Mouse (Mus musculus): ENCODE measurements around the gene D630003M21Rik.

D630003M21Rik gene

DNA sequence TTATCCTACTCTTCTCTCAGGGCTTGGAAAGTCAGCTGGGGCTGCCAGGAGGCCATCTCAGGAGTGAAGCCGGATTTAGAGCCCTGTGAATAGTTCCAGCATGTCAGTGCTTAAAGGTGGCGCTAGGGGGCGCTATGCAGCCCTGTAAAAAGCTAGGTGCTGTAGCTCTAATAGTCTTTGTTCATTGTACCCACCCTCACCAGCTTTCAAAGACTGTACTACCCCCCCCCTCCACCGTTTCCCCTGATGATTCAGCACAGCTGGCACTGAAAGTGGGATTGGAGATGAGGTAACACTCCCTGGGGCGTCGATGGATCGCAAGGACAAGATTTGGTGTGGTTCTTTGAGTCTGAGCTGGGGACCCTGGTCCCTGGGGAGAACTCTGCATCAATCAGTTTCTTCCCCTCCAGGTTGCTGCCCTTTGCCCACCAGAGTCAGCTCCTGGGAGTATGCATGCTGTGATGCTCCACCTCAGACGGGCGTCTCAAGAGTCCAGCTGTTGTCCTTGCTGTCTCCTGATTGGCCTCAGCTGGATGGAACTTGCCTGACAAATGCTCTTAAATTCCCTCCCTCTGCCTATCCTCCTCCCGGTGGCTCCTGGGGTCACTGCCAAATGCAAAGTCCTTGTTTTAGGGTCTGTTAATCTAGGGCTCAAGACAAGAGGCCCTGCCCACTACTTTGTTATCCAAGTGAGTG lies 33.9 kb downstream of the D630003M21Rik start:
- DNase-seq (ENCODE audit: low read depth), result peak; percentile 82

DNA sequence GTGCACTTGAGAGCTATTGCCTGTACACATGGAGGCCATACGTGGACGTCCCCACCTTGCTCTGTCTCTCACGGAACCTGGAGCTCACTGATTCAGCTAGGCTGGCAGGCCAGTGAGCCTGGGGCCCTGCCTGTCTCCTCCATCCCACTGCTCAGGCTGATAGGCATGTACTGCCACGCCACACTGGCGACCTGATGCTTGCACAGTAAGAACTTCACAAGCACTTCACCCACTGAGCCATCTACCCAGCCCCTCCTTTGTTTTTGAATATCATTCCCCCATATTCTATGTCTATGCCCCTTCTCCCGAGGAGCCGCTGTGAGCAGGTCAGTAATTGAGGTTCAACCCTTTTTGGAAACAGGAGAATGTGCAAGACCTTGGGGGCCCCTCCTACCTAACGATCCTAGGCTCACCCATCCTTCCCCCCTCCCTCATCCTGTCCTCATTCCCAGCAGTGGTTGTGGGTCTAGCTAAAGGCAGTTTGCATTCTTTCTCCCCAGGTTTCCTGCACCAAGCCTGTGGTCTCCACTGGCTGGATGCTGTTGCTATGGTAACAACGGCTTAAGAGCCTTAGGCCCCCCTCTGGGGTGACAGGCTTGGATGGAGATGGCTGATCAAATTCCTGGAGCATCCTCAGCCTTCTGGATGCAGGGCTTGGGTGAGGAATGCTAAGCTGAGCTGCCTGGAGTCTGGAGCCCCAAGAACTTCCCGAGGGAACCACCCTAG lies 35.2 kb downstream of the D630003M21Rik start:
- DNase-seq (ENCODE audit: low read depth), result no peak

DNA sequence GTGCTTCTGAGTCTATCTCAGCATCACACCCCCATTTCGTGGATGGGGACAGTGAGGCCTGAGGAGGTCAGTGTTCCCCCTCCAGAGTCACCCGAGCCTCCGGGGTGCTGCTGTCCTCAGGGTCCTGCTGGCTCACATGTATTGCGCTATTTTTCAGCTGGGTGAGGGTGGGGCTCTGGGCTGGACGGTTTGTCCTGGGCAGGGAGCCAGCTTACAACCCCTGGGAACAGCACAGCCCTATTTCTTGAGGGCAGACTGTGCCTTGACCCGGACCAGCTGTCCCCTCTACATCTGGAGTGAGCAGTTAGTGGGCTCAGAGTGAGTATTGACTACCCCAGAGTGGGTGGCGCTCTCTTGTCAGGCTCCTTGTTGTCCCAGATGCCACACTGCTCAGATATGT lies 37.9 kb downstream of the D630003M21Rik start:
- peak; percentile 29 for DNase-seq (ENCODE audit: low read depth)

DNA sequence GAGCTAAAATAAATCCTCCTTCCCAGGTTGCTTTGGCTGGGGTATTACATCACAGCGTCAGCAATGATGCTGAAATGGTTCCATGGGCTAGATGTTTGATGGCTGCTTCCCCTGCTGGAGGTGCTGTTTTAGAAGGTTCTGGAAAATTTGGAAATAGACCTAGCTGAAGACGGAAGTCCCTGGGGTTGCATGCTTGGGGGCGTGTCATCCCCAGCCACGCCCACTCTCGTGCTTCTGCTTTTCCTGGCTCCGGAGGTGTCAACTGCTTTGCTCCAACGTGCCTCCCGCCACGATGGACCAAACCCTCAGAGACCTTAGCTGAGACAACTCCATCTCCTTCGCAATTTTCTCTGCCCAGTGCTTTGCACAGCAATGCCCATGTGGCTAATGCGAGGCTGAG lies 39.6 kb downstream of the D630003M21Rik start:
- no peak for DNase-seq (ENCODE audit: low read depth)

DNA sequence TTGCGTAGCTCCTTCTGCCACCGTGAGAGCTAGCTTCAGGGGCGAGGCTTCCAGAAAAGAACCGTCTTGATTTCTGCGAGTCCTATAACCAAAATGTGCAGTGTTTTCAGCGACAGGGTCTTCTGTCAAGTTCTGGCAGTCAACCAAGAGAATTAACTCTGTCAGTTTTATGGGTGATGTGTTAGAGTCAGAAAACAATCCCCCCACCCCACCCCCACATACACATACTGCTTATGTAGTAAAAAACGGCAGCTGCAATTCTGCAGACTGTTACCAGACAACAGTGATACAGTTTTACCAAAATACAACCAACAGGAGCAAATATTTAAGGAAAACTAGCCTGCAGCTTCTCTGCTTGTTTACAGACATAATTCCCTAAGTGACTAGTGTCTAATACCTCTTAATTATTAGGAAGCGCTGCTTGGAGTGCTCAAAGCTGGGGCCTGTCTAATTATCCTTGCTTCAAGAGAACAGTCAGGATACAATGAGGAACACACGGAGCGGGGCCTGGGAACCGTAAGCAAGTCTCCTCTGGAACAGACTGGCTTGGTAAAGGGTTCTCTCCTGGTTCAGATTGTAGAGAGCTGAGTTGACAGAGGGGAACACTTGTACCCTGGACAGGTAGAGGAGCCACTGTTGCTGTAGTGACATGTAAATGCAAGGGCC lies 42.7 kb downstream of the D630003M21Rik start:
- DNase-seq (ENCODE audit: low read depth), result no peak

DNA sequence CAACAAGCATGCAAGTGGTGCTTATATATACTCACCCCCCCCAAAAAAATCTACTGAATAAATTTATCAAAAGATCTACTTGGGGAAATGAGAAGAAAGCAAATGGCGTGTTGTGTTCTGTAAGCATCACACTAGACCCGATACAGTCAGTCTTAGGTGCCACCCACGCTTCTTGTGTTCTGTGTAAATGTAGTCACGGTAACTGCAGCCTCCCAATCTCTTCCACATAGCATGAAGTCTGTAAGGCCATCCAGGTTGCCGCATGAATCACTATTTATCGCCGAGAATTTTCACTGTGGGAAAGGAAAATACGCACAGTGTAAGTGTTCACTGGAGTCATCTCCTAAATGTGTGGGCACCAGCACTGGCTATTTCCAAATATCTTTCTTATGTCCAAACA lies 45.8 kb downstream of the D630003M21Rik start:
- DNase-seq (ENCODE audit: low read depth), result no peak

DNA sequence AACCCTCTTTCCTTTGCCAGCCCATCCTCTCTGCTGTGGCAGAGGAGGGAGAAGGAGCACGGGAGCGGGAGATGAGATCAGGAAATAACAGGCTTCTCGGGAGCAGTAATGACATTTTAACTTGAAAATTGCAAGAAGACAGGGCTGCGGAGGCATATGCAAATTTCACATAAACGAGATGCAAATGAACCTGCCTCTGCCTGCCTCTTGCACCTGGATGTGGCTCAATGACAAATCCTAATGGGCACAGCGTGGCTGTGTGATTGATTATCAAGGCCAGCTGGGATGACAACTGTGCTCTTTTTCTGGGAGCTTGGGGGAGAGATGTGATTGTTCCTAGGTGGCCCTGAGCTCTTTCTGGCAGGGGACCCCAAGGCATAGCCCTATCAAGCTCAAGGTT lies 47.1 kb downstream of the D630003M21Rik start:
- no peak for DNase-seq (ENCODE audit: low read depth)

DNA sequence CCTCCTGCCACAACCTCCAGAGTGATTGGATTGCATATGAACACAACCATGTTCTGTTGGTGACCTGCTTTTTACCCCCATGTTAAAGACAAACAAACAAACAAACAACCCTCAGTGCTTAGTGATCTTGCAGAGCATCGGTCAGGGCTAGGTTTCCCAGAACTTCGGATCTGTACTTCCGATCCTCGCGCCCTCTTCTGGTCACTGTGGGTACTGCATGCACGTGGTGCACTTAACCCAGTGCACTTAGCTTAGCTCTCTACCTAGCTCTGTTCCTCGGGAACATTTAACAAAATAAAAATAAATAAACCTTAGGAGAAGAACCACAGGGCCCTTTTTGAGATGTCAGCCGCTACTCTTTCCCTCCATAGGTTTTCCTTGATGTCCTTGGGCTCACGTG lies 48.2 kb downstream of the D630003M21Rik start:
- DNase-seq (ENCODE audit: low read depth), result peak; percentile 60

DNA sequence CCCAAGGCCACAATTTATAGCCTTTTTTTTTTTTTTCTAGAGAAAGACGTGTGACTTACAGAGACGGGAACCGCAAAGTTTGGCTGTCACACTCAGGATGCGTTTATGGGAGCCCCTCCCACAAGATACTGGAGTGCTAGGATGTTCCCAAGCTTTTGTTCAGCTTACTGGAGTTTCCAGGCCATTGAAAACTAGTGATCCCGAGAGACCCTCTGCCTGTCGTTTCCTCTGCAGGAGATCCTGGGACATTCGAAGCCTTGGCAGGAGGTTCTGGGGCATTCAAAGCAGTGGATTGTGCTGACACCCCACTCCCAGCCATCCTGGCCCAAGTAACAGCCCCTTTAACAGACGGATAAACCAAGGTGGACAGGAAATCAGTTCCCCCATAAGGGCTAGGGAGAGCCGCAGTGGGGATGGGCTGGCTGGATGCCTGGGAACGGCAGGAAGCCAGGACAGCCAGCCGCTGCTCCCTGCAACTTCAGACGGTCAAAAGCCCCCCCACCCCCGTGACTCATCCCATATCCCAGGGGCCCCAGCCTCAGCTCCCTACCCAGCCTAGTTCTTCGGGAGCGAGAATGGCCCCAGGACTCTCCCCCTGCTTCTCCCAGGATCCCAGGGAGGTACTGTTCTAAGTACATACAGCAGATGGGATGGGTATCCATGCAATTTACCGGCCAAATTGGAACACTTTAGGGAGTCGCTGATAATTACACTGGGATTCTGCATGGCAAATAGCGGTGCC lies 49.5 kb downstream of the D630003M21Rik start:
- peak; percentile 70 for DNase-seq (ENCODE audit: low read depth)

DNA sequence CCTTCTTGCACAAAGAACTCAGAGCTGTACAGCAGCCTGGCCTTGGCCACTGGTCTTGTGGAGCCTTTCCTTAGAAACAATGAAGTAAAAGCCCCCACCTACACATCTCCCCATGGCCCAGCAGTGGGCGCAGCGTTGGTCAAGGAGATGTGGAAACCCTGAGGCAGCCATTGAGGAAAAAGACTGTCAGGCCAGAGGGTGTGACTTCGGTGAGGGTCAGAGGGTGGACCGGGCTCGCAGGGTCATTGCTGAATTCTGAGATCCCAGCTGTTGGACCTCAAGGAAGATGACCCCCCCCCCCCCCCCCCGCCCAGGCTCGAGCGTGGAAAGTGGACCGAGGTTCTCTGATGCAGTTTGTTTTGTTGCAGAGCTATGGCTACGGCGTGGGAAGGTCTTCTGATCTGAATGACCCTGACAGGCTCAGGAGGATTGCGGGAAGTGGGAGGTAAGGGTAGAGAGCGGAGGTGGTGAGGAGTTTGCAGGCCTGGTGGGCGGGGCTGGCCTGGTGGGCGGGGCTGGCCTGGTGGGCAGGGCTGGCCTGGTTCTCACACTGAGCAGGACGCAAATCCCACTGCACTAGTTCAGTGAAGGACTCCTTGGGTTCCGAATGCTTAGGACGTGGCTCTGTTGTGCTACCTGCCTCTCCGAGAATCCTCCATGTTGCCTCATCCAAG lies 50.2 kb downstream of the D630003M21Rik start:
- DNase-seq (ENCODE audit: low read depth), result no peak

DNA sequence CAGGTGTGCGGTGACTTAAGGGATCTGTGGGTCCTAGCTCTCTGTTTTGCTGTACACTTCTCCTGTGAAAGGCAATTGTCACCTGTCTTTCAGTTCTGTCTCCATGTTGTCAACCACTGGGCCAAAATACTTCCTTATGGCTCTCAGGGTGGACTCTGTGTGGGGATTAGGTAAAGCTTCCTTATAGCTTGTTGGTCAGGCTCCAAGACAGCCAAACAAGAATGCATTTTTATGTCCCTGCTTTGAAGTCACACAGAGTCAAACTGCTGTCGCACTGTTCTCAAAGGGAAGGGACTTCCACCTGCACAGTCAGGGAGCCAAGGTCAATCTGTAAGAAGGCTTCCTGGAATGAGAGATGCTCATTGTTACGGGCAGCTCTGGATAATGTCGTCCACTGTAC lies 50.9 kb downstream of the D630003M21Rik start:
- no peak for DNase-seq (ENCODE audit: low read depth)

DNA sequence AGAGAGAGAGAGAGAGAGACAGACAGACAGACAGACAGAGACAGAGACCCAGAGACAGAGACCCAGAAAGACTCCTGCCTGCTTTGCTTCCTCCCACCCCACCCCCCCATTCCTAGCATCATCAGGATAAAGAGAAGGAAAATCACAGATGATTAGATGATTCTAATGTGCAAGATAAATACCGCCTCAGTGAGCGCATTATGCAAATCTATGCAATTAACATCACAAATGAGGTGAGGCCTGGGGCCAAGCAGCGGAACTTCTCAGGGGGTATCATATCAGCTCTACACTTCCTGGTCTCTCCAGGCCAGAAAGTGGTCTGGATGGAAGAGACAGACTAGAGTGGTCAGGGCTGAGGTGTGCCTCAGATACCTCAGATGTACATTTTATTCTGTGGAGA lies 51.4 kb downstream of the D630003M21Rik start:
- no peak for DNase-seq (ENCODE audit: low read depth)

DNA sequence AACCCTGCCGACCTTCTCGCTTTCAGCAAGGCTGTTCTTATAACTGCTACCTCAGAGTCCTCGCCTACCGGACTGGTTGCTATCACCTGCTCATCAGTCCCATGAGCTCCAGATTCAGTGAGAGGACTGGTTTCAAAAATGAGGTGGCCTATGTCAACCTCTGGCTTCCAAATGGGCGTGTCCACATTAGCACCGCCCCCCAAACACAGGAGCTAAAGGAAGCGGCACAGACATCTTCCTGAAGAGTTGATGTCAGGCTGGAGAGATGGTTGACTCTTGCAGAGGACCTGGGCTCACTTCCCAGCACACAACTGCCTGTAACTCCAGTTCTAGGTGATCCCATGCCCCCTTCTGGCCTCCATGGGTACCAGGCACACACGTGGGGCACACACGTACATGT lies 52.3 kb downstream of the D630003M21Rik start:
- DNase-seq (ENCODE audit: low read depth), result no peak

DNA sequence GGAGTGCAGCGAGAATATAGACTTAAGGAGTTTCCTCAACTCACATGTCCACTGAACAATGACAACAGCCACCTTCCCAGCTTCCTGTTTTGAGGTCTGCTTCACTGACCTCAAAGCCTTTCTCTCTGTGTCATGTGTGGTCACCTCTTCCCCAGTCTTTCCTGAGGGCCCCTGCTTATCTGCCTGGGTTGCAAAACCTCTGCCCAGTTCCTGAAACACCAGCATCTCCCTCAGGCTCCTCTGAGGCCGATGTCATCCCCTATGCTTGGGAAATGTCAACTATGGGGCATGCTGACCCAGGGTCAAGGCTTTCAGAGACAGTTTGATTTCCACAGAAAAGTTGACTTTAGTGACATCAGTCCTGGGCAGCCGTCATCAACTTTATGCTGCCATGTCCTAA lies 53.6 kb downstream of the D630003M21Rik start:
- DNase-seq (ENCODE audit: low read depth), result no peak

DNA sequence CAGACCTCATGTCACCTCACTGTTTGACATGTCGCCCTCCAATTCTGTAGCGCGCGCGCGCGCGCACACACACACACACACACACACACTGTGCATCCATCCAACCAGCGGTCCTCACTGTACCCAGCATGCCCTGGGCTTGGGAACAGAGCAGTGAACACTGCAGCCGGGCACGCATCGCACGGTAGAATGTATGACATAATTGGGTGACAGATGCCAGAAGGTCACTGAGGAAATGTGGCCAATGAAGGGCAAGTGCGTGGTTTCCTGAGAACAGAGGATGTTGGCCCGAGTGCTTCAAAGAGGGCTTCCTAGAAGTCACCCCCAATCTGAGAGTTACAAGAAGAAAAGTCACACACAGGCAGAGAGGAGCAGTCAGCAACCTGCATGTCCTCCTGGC lies 54.1 kb downstream of the D630003M21Rik start:
- DNase-seq (ENCODE audit: low read depth), result no peak

DNA sequence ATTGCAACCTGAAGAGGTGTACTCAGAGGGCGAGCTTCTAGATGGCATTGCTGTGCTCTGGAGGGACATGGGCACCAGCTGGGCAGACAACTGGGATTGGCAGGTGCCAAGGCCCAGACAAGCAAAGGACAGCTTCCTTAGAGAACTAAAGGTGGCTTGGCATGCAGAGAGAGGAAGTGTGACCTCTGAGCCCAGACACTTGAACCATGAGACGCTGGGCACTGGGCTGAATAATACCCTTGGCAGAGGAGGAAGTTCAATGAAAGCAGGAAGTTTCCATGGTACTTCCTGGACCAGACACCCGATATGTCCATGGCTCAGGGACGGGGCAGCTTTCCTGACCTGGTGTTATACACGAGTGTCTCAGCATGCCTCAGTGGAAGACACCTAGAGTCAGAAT lies 54.6 kb downstream of the D630003M21Rik start:
- no peak for DNase-seq (ENCODE audit: low read depth)

DNA sequence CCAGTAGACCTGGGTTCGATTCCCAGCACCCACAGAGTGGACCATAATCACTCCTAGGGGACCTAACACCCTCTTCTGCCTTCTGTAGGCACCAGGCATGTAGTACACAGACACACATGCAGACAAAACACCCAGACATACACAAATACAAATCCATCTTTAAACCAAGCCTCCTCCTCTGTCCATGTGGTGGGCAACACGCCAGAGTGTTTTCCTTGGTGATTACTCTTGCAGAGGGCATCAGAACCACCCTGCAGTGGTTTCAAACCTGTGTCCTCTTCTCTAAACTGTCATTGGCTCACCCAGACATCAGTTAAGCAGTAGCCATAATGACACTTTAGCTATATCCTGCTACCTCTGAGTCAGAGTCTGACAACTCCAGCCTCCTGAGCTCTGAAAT lies 58.6 kb downstream of the D630003M21Rik start:
- no peak for DNase-seq (ENCODE audit: low read depth)

DNA sequence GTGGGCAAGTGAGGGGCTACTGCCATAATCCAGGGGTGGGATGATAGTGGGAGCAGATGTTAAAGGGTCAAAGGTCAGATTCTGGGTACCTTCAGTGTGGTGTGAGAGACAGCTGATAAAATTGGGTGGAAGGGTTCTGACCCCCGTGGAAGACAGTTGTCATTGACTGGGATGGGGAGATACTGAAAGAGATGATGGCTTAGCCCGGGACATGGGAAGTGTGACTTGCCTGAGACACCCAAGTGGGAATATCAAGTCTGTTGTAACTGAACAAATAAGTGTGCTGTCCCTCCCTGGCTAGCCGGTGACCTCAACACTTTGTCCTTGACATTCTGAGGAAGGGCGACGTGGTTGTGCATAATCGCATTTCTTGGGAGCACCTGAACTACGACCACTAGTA lies 59.3 kb downstream of the D630003M21Rik start:
- no peak for DNase-seq (ENCODE audit: low read depth)

DNA sequence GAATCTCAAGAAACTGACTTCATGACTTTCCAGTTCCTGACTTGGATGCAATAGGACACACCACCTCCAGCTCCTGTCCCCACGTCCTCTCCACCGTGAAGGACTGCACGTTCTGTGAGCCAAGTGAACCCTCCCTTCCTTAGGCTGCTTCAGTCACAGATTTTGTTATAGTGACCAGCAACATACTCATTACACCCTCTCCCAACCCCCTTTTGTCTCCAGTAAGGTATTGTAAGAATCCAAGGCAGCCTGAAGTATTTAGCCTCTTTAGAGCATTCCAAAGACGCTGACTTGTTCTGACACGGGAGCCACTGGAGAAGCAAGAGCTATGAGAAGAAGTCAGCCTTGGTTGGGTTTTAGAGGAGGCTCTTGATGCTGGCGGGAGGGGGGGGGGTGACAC lies 59.7 kb downstream of the D630003M21Rik start:
- DNase-seq (ENCODE audit: low read depth), result peak; percentile 49

DNA sequence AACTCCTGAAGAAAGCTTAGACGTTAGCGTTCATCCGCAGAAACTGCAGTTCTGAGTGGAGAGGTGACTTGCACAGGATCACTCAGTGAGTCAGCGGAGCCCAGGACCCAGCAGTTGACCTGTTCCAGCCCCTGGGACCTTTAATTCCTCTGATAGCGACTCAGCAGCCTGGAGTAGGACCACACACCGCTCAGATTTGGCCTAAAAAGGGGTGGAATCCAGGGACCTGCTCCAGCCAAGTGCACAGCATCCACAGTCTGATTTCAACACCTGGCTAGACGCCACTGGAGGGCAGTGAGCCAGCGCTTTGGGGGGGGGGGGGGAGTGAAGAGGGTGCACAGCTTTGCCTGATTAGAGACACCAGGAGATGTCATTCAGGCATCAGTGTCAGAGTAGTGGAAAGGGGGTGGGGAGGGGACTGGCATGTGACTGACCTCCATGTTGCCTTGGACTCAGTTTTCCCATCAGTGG lies 60.2 kb downstream of the D630003M21Rik start:
- DNase-seq (ENCODE audit: low read depth), result peak; percentile 88

DNA sequence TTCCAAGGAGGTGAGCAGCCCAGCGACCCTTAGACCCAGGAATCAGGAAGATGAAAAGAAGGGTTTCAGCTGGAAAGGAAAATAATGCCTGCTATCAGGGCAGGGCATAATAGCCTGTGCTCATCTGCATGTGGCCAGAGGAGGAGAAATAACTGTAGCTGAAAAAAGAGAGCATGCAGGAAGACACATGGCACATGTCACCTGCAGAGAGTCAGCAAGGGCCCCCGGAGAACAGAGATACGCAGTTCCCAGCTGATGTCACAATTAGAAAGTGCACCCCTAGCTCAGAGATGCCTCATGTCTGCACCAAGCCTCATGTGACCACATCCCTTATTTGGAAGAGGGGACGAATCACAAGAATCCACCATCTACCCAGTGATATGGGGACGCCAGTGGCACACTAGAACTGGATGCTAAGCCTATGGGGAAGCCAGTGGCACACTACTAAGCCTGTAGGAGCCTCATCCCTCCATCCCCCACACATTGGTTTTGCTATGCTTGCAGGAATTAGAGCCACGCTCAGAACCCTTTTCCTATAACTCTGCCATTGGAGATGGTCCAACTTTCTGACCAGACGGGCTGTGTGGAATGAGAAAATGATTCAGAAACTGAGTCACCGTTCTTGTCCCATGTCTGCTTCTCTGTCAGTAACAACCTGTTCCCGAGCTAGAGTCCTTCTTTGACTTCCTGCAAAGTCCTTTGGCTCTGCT lies 61.4 kb downstream of the D630003M21Rik start:
- peak; percentile 88 for DNase-seq (ENCODE audit: low read depth)

Measured in NIH3T3 (cell line).